Mouse (Mus musculus) midbrain, embryonic 10.5 days (tissue): Measurements from ENCODE around the gene Esam. TPM values are rescaled to one million over a fixed set of nuclear protein-coding genes. Genes with fewer than 3 reads are reported as not detected.

ENCODE experiments used
- DNase-seq: peaks from one replicate; pipeline ENCODE4 v3.0.0-alpha.2; 2017; ENCODE audit warnings: low spot score
- H3K27ac ChIP-seq: fragments of 300-500 bp; sonication (generic); replicated peaks from 2 replicates; pipeline ENCODE4 v1.5.1; 2016; ENCODE audit warnings: mild to moderate bottlenecking
- H3K27me3 ChIP-seq: fragments of 300-500 bp; sonication (generic); 2 replicates; pipeline ENCODE4 v1.6.1; 2016; ENCODE audit warnings: low read depth, mild to moderate bottlenecking; ENCODE audit not compliant: poor library complexity, severe bottlenecking
- H3K36me3 ChIP-seq: fragments of 300-500 bp; sonication (generic); 2 replicates; pipeline ENCODE4 v1.6.1; 2016; ENCODE audit warnings: mild to moderate bottlenecking, moderate library complexity
- H3K4me1 ChIP-seq: fragments of 300-500 bp; sonication (generic); 2 replicates; pipeline ENCODE4 v1.6.1; 2016
- H3K4me3 ChIP-seq: fragments of 300-500 bp; sonication (generic); 2 replicates; pipeline ENCODE4 v1.5.1; 2016; ENCODE audit warnings: mild to moderate bottlenecking, moderate library complexity
- H3K9me3 ChIP-seq: fragments of 300-500 bp; sonication (generic); replicated peaks from 2 replicates; pipeline ENCODE4 v1.6.1; 2016; ENCODE audit warnings: mild to moderate bottlenecking
- WGBS: fragments of 180-500 bp; shearing (Covaris S2); methylation state at CpG from one replicate; pipeline ENCODE4 v1.1.7; 2016; 5-methylcytosine and 5-hydroxymethylcytosine counted together
- polyA plus RNA-seq: library from polyadenylated mRNA; unstranded; fragments of >200 nt; fragmentation: Nextera tagmentation; extraction: Ambion mirVana; gene quantifications from 2 replicates; pipeline ENCODE4 v1.2.1, GENCODE M21; 2016

Esam gene
- polyA plus RNA-seq = 28.6 and 31.5 TPM in 2 replicates

DNA sequence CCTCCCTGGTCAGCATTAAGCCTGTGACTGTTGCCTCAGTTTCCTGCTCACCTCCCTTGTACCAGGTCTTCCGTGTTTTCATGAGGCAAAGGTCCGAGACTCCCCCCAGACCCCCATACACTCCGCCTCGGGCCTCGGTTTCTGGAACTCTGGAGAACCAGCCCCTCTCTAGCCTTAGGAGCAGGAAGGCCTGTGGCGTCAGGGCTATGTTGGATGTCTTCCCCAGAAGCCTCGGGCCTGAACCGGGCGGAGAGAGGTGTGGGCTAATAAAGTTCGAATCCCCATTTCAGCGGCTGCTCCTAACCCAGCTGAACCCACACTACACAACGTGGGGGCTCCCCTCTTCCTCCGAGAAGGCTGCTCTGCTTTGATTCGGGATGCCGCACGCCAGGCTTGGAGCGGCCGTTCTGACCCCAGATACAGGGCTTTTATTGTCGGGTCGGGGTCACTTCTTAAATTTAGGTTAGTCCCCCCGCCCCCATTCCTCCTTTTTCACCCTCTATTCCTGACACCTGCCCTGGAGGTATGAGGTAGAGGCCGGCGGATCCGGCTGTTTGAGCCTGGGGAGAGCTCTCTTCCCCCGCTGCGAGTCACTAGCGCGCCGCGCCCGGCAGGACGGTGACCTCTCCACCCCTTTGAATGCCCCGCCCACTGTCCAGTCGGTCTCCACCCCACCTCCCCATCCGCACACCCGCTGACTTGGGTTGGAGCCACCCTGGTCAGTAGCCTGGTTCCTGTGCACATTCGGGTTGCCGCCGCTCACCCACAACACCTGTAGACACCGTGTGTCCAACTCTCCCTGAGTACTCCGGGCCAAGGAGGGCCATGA is at the start of gene Esam:
Esam (plus strand) TSS at position 683 of the 829 bp plus-strand sequence.
- H3K27me3 ChIP-seq = peaks cover 83% of the 10 kb centered on the region
- H3K27ac ChIP-seq = no peak within 1 kb of the TSS
- 2% methylated on average over 41 of the region's 41 CpGs for WGBS
- H3K4me1 ChIP-seq = peaks cover 38% of the 10 kb centered on the region
- peak within 1 kb of the TSS; percentile 50 for H3K4me3 ChIP-seq
- 0 out of 2 replicates have a peak, but pooled peaks cover 3% of the 10 kb centered on the region for H3K9me3 ChIP-seq
- DNase-seq = peak; percentile 44
- H3K36me3 ChIP-seq = peaks cover 39% of the 10 kb centered on the region

GRCm38 (mm10) chr9:37485146-37485545 is 42.7 kb upstream of the Esam start:
- WGBS = 72% methylated on average over 5 of the region's 5 CpGs
- Histone ChIP-seq H3K9me3 (no peaks in the 10 kb centered on the region), H3K4me1 (peaks cover 16% of the 10 kb centered on the region), H3K27me3 (no peaks in the 10 kb centered on the region), H3K4me3 (no peak overlapping the region), H3K27ac (no peak overlapping the region), H3K36me3 (no peaks in the 10 kb centered on the region)
- DNase-seq = no peak

DNA sequence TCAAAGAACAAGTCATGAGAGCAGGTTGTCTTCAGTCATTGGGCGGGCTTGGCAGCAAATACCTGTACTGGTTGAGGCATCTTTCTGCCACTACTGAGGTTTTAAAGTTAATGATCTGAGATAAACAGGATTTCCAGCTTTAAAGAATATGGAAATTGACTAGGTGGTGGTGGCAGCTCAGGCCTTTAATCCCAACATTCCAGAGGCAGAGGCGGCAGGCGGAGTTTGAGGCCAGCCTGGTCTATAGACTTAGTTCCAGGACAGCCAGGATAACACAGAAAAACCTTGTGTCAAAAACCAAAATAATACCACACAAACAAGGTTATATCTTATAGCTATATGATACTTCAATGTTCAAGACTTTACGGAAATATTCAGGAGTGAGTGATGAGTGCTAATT is 39.8 kb upstream of the Esam start:
- peak overlapping the region; percentile 96 for H3K4me3 ChIP-seq
- H3K9me3 ChIP-seq = no peaks in the 10 kb centered on the region
- WGBS = 30% methylated on average over 4 of the region's 4 CpGs
- H3K4me1 ChIP-seq = peaks cover 34% of the 10 kb centered on the region
- peaks cover 12% of the 10 kb centered on the region for H3K36me3 ChIP-seq
- peak overlapping the region; percentile 99 for H3K27ac ChIP-seq
- no peak for DNase-seq
- no peaks in the 10 kb centered on the region for H3K27me3 ChIP-seq

DNA sequence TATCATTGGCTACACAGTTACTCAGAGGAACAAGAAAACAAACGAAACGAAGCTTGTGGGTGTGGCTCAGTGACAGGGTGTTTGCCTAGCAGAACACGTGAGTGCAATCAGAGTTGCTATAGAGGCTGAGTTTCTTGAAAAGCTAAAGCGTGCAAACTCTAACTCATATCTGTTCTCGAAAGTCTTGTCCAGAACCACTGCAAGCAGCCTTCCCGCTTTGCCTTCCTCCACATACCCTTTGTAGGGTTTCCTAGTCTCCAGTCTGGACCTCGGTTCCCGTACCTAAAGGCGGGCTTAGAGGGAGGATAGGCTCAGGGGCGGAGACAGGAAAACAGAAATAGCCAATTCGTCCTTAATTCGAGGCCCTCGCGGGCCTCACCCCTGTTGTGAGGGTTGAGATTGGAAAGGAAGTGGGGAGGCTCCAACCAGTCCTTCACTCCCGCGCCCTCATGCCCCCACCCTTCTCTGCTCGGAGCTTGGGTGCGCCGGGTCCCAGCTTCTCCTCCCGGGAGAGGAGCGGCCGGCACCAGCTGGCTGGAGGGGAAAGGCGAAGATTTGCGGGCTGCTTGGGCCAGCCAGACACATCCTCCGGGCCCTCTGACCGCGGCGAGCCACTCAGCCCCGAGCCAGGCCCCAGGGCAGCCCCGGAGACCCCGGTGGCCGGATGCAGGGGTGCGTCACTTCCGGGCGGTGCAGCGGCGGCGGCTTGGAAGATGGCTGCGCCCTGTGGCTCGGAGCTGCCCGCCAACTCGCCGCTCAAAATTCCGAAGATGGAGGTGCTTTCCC is 39.1 kb upstream of the Esam start, which contains the start of gene Msantd2:
Msantd2 (plus strand) TSS at position 709 of the 786 bp plus-strand sequence.
- Histone ChIP-seq H3K27ac (peak within 1 kb of the TSS; percentile 99), H3K4me1 (peaks cover 34% of the 10 kb centered on the region), H3K36me3 (peaks cover 20% of the 10 kb centered on the region), H3K27me3 (no peaks in the 10 kb centered on the region), H3K4me3 (peak within 1 kb of the TSS; percentile 96), H3K9me3 (no peaks in the 10 kb centered on the region)
- DNase-seq = peak; percentile 95
- WGBS = under 1% methylated on average over 44 of the region's 44 CpGs

DNA sequence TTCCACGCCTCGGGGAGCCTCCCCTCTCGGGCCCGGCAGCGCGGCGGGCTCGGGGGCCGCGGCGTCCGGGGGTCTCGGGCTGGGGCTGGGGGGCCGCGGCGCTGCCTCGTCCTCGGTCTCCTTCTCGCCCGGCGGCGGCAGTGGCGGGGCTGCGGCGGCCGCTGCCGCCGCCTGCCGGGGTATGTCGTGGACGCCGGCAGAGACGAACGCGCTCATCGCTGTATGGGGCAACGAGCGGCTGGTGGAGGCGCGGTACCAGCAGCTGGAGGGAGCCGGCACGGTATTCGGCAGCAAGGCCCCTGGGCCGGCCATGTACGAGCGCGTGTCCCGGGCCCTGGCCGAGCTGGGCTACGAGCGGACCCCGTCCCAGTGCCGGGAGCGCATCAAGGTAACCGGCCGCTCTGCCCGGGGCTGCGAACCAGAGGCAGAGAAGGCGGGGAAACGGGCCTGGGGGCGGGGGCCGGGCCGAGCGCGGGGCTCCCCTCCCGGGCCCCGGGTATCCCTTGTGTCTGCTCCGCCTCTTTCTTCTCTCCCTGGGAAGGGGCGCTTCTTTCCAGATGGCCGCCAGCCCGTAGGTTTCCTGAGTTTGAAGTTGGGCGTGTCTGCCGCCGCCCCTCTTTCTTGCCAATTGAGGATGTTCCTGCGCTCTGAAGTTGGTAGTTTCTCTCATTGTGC is 38.3 kb upstream of the Esam start:
- Histone ChIP-seq H3K27me3 (no peaks in the 10 kb centered on the region), H3K27ac (peak overlapping the region; percentile 99), H3K36me3 (peaks cover 28% of the 10 kb centered on the region), H3K4me3 (peak overlapping the region; percentile 96), H3K4me1 (peaks cover 34% of the 10 kb centered on the region), H3K9me3 (no peaks in the 10 kb centered on the region)
- DNase-seq = peak; percentile 74
- WGBS = under 1% methylated on average over 75 of the region's 75 CpGs

DNA sequence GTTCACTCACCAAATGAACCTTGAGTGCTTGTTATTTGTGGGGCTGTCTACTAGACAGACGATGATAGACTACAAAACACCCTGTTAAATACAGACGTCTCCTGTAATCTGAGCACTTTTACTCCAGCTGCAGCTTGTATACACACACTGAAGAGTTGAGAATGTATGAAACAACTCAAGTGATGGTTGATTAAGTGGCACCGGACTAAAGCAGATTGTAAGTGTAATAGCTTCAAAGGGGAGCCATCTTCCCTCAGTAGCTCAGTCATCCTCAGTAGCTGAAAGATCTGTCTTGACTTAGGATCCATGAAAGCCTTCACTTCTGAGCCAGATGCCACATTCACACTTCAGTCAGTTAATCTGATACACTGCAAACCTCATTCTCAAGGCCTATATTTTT is 32.1 kb upstream of the Esam start:
- no peak overlapping the region for H3K27ac ChIP-seq
- H3K9me3 ChIP-seq = no peaks in the 10 kb centered on the region
- H3K36me3 ChIP-seq = peaks cover 46% of the 10 kb centered on the region
- H3K4me1 ChIP-seq = peaks cover 12% of the 10 kb centered on the region
- 85% methylated on average over 3 of the region's 3 CpGs for WGBS
- no peak for DNase-seq
- H3K27me3 ChIP-seq = no peaks in the 10 kb centered on the region
- no peak overlapping the region for H3K4me3 ChIP-seq

DNA sequence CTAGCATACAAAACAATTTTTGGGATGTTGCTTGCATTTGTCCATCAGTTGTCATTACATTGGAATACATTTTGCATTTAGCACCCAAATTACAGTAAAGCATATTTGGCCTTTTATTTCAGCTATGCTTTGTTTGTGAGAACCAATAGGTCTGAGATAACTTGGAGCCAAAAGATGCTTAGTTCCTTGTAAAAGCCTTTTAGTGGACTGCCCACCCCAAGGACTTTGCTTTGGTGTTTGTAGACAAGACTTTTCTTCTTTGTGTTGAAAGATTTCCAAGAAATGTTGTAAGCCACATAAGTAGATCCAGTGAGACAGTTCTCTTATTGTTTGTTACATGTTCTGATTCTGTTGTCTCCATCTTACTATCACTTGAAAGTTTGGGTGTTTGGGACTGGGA is 31.6 kb upstream of the Esam start:
- peaks cover 46% of the 10 kb centered on the region for H3K36me3 ChIP-seq
- no peak overlapping the region for H3K27ac ChIP-seq
- no peaks in the 10 kb centered on the region for H3K9me3 ChIP-seq
- no peak overlapping the region for H3K4me3 ChIP-seq
- DNase-seq = no peak
- no peaks in the 10 kb centered on the region for H3K27me3 ChIP-seq
- H3K4me1 ChIP-seq = peaks cover 6% of the 10 kb centered on the region

DNA sequence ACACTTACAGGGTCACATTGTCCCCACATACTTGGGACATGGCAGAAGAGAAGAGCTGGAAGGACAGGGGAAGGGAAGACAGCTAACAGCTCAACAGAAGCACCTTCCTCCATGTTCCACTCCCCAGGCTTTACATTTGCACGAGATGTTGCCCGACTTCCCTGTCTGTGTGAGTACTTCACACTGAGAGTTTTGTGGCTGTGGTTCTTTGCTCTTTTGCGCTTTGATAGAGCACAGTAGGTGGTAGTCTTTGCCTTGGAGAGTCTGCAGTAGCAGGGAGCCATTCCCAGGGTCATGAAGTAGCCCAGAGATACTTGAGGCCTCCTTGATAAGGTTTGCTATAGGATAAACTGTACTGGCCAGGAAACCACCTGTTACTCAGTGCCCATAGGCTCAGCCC is 27.7 kb upstream of the Esam start:
- no peaks in the 10 kb centered on the region for H3K27me3 ChIP-seq
- H3K9me3 ChIP-seq = no peaks in the 10 kb centered on the region
- WGBS = 82% methylated on average over 3 of the region's 3 CpGs
- no peaks in the 10 kb centered on the region for H3K4me1 ChIP-seq
- H3K27ac ChIP-seq = no peak overlapping the region
- H3K4me3 ChIP-seq = no peak overlapping the region
- H3K36me3 ChIP-seq = peaks cover 26% of the 10 kb centered on the region
- no peak for DNase-seq

DNA sequence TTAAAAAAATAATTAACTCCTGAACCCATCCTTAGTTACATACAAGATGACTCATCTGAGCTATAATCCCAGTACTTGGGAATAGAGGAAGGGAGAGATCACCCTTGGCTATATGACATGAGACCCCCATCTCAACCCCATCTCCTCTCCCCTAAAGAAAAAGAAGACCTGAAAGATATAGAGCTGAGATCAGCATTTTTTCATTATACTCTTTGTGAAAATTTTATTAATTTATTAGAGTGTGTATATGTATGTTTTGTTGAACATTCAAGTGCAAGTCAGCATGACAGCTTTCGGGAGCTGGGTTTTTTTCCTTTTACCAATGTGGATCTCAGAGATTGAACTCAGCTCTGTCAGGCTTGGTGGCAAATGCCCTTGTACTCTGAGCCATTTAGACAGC is 26.7 kb upstream of the Esam start:
- no peak for DNase-seq
- Histone ChIP-seq H3K27ac (no peak overlapping the region), H3K9me3 (no peaks in the 10 kb centered on the region), H3K4me3 (no peak overlapping the region), H3K36me3 (peaks cover 20% of the 10 kb centered on the region), H3K4me1 (no peaks in the 10 kb centered on the region), H3K27me3 (no peaks in the 10 kb centered on the region)
- WGBS = 95% methylated on average over 1 of the region's 1 CpGs

GRCm38 (mm10) chr9:37504348-37504747 is 23.5 kb upstream of the Esam start:
- Histone ChIP-seq H3K4me1 (no peaks in the 10 kb centered on the region), H3K27me3 (no peaks in the 10 kb centered on the region), H3K4me3 (no peak overlapping the region), H3K27ac (no peak overlapping the region), H3K36me3 (peaks cover 28% of the 10 kb centered on the region), H3K9me3 (no peaks in the 10 kb centered on the region; the same call in 1 of the 2 replicates)
- no peak for DNase-seq

DNA sequence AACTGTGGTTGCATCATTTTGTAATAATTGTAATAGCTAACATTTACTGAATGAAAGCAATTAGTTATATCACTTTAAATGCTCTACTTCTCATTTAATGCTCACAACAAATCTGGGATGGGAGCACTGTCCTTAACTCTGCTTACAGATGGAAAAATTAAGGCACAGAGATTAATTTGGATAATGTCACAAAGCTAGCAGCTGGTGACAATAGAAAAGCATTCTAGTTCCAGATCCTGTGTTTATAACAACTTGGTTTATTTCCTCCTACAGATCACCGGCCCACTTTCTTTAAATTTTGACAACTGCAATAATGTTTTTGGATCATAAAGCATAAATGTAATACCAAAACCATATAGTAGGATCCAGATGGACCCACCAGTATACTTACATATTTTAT is 21.9 kb upstream of the Esam start:
- Histone ChIP-seq H3K4me1 (no peaks in the 10 kb centered on the region), H3K36me3 (peaks cover 17% of the 10 kb centered on the region), H3K27ac (no peak overlapping the region), H3K27me3 (no peaks in the 10 kb centered on the region), H3K4me3 (no peak overlapping the region), H3K9me3 (no peaks in the 10 kb centered on the region; the same call in 1 of the 2 replicates)
- no peak for DNase-seq
- 98% methylated on average over 1 of the region's 1 CpGs for WGBS

DNA sequence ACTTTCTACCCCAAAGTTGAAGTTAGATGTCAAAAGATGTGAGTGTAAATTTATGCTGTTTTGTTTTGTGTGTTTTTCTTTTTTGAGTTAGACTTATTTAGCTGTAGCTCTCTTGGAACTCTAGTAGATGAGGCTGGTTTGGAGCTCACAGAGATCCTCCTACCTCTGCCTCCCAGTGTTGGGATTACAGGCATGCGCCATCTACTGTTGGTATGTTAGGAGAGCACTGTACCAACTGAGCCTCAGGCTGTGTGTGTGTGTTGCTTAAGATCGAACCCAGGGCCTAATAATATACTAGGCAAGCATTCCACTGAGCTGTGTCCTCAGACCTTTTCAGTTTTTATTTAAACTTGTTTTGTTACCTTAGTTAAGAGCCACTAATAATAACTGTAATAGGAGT is 15.8 kb upstream of the Esam start:
- Histone ChIP-seq H3K4me1 (no peaks in the 10 kb centered on the region), H3K27ac (no peak overlapping the region), H3K36me3 (peaks cover 9% of the 10 kb centered on the region; the same call in 1 of the 2 replicates), H3K9me3 (no peaks in the 10 kb centered on the region; the same call in 1 of the 2 replicates), H3K4me3 (no peak overlapping the region), H3K27me3 (no peaks in the 10 kb centered on the region)
- WGBS = 91% methylated on average over 2 of the region's 2 CpGs
- DNase-seq = no peak
